Mouse (Mus musculus): ENCODE results near the gene Nr2f2. TPM values are rescaled to one million over a fixed set of nuclear protein-coding genes. Genes with fewer than 3 reads are reported as not detected.

Nr2f2 gene
- polyA plus RNA-seq, 1 experiment from 2014 or later, result 103 TPM

DNA sequence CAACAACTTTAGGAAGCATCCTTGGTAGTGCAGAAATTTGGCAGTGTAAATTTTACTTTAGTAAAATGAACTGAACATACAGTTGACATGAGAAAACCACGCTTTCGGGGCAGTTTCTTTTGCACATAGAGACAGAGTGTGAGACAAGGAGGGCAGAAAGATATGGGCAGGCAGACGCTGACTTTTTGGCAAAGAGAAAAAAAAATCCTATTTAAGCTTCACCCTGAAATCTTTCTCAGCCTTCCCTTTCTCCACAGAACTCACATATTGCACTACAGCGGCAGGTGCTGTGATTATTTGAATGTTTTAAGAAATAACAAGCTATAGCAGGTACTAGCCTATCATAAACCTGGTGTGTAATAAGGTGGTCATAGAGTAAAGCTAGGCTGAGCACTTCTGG is 3.2 kb downstream of the Nr2f2 start:
- Histone ChIP-seq H3K4me1 (peaks cover 12% of the 10 kb centered on the region; the same call in 1 of the 2 replicates), H3K27me3 (replicated peaks) (peaks cover 9% of the 10 kb centered on the region), H3K4me2 (replicated peaks) (peak overlapping the region; percentile 49), H3K4me3 (peak overlapping the region; percentile 18; the same call in 1 of the 2 replicates), H3K27ac (no peak overlapping the region), H3K9ac (0 out of 2 replicates have a peak overlapping the region, but pooled peaks have one; percentile 26), H3K36me3 (no peaks in the 10 kb centered on the region), H3K9me3 (no peaks in the 10 kb centered on the region)
- no peak for ATAC-seq (ENCODE audit: low FRiP score, low read depth)
- WGBS, result 19% methylated on average over 4 of the region's 4 CpGs

DNA sequence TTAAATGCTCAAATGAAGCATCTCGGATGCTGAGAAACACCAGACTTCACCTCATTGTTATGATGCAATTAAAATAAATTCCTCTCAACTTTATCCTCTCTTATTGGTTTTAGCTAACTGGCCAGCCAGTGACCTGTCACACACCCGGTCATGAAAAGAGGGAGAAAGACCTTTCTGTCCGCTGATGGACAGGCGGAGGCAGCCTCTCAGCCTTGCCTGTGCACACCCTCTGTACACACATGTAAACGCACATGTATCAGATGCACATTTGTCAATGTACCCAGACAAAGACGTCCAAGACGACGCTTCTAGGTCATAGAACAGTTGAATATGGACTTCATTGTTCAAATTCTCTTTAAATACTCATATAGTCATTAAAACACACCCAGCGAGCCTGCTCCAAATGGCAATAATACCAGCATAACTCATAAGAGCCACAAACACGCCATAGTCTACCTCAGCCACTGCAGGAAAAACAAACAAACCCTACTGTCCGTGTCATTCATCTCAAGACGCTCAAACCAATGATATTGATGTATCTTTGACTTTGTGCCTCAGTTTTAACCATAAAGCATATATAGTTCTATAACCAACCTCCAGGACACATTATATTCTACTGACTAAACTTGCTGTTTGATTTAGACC is 3.9 kb downstream of the Nr2f2 start:
- H3K9ac ChIP-seq, result peak overlapping the region; percentile 72
- peak overlapping the region; percentile 67; the same call in 1 of the 2 replicates for H3K27ac ChIP-seq
- 2% methylated on average over 12 of the region's 12 CpGs for WGBS
- H3K36me3 ChIP-seq, result peaks cover 5% of the 10 kb centered on the region
- H3K27me3 ChIP-seq (replicated peaks), result peaks cover 2% of the 10 kb centered on the region; the same call in 1 of the 2 replicates
- peak overlapping the region; percentile 95 for H3K4me3 ChIP-seq
- H3K4me2 ChIP-seq (replicated peaks), result peak overlapping the region; percentile 95
- ATAC-seq (ENCODE audit: low FRiP score, low read depth), result no peak
- peaks cover 12% of the 10 kb centered on the region; the same call in 1 of the 2 replicates for H3K4me1 ChIP-seq
- H3K9me3 ChIP-seq, result no peaks in the 10 kb centered on the region

- no peaks in the 10 kb centered on the region for H3K9me3 ChIP-seq
- peak; percentile 91 for ATAC-seq (ENCODE audit: low FRiP score, low read depth)
- peak overlapping the region; percentile 100 for H3K27ac ChIP-seq
- whole genome bisulfite sequencing, result under 1% methylated on average over 93 of the region's 98 CpGs
- peaks cover 18% of the 10 kb centered on the region for H3K4me1 ChIP-seq
- H3K4me3 ChIP-seq, result peak overlapping the region; percentile 95
- peaks cover 14% of the 10 kb centered on the region for H3K36me3 ChIP-seq
- peak overlapping the region; percentile 95 for H3K4me2 ChIP-seq (replicated peaks)
- H3K9ac ChIP-seq, result peak overlapping the region; percentile 100
- no peaks in the 10 kb centered on the region; the same call in 1 of the 2 replicates for H3K27me3 ChIP-seq (replicated peaks)
Observed at GRCm38 (mm10) chr7:70361383-70362364, 4.9 kb downstream of the Nr2f2 start.

DNA sequence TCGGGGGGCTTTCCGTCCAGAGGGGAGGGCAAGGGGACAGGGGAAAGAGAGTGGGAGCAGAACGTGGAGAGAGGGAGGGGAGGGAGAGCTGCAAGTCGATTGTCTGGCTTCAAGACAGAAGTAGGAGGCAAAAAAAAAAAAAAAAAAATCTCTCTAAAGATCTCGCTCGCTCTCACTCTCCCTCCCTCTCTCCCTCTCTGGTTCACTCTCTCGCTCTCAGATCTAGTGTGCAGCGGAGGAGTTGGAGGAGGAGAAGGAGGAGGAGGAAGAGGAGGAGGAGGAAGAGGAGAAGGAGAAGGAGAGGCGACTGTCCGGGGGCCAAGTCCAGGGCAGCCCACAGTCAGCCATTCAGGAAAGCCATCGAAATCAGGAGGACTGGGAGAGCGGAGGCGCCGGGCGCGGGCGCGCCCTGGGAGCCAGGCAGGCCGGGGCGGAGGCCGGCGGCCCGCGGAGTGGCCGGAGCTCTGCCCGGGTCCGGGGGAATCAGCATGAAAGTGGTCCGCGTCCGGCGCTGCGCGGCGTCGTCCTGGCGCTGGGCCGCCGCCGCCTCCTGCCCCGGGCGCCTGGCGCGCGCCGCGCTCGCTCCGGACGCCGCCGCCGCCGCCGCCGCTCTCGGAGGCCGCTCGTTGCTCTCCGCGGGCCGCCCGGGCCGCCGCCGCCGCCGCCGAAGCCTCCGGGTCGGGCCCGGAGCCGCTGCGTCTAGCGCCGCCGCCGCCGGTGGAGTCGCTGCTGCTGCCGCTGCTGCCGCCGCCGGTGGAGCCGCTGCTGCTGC is 5.7 kb downstream of the Nr2f2 start:
- under 1% methylated on average over 73 of the region's 84 CpGs for WGBS
- Histone ChIP-seq H3K27ac (peak overlapping the region; percentile 100), H3K9me3 (no peaks in the 10 kb centered on the region), H3K4me1 (peaks cover 26% of the 10 kb centered on the region), H3K36me3 (peaks cover 16% of the 10 kb centered on the region), H3K4me3 (peak overlapping the region; percentile 95), H3K27me3 (replicated peaks) (no peaks in the 10 kb centered on the region), H3K9ac (peak overlapping the region; percentile 100), H3K4me2 (replicated peaks) (peak overlapping the region; percentile 95)
- no peak for ATAC-seq (ENCODE audit: low FRiP score, low read depth)

DNA sequence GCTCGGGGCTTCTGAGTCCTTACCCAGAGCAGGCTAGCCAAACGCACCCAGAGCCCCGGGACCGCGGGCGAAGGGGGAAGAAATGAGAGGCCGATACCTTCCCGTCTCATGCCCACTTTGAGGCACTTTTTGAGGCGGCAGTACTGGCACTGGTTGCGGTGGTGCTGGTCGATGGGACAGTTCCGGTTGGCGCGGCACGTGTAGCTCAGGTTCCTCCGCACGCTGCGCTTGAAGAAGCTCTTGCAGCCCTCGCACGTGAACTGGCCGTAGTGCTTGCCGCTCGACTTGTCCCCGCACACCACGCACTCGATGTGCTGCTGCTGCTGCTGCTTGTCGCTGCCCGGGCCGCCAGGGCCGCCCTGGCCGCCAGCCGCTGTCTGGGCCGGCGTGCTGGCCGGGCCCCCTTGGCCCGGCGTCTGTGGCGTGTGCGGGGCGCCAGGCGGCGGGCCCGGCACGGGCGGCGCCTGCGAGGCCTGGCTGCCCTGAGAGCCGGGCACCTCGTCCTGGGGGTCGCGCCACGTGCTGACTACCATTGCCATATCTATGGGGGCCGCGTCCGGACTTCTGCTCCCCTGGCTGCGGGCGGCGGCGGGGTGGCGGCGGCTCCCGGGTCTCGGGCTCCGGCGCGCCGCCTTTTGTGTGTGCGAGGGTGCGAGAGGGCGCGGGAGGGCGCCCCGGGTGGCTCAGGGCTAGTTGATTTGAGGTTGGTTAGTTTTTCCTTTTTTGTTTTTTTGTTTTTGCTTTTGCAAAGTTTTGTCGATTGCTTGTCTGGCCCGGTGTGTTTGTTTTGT is 6.5 kb downstream of the Nr2f2 start:
- peak overlapping the region; percentile 100 for H3K27ac ChIP-seq
- under 1% methylated on average over 72 of the region's 75 CpGs for WGBS
- no peak for ATAC-seq (ENCODE audit: low FRiP score, low read depth)
- peak overlapping the region; percentile 95 for H3K4me2 ChIP-seq (replicated peaks)
- H3K9me3 ChIP-seq, result no peaks in the 10 kb centered on the region
- H3K9ac ChIP-seq, result peak overlapping the region; percentile 100
- H3K36me3 ChIP-seq, result peaks cover 16% of the 10 kb centered on the region
- H3K27me3 ChIP-seq (replicated peaks), result no peaks in the 10 kb centered on the region
- H3K4me3 ChIP-seq, result peak overlapping the region; percentile 95
- peaks cover 34% of the 10 kb centered on the region for H3K4me1 ChIP-seq

- Histone ChIP-seq H3K36me3 (peaks cover 21% of the 10 kb centered on the region), H3K27me3 (replicated peaks) (no peaks in the 10 kb centered on the region), H3K4me3 (peak overlapping the region; percentile 95), H3K4me1 (peaks cover 39% of the 10 kb centered on the region), H3K9me3 (no peaks in the 10 kb centered on the region), H3K9ac (peak overlapping the region; percentile 100), H3K4me2 (replicated peaks) (peak overlapping the region; percentile 95), H3K27ac (peak overlapping the region; percentile 100)
- WGBS, result under 1% methylated on average over 33 of the region's 33 CpGs
- ATAC-seq (ENCODE audit: low FRiP score, low read depth), result no peak
Observed at GRCm38 (mm10) chr7:70358848-70359591, 7.5 kb downstream of the Nr2f2 start.

DNA sequence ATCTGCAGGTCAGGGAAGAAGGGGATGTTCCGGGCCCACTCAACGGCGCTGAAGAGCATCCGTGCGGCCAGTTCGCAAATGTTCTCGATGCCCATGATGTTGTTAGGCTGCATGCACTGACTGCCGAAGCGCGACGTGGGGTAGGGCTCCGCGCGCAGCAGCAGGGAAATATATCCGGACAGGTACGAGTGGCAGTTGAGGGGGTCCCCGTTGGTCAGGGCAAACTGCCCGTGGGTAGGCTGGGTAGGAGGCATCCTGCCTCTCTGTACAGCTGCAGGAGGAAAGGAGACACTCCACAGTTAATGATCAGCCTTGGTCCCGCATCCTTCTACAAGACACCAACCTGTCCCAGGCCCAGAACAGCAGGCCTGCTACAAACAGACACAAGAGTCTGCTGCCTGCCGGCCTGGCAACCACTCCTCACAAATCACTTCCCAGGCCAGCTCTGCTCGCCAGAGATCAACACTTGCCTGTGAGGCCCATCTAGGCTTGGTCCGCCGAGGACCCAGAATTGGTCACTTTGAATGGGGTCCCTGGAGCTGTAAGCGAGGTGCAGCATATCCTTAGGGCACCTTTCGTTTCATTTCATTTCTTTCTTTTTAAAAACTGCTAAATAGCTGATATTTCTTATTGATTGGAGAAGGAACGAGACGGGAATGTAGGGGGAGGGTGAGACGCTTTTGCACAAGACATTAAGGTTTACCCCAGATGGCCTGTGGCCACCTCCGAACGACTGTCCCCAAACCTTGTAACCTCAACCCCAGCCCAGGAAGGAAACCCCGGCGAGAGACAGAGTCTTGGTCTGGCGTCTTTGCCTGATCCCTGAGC is 8.3 kb downstream of the Nr2f2 start:
- peaks cover 21% of the 10 kb centered on the region for H3K36me3 ChIP-seq
- ATAC-seq (ENCODE audit: low FRiP score, low read depth), result no peak

GRCm38 (mm10) chr7:70357516-70358019 is 9.0 kb downstream of the Nr2f2 start:
- Histone ChIP-seq H3K27ac (peak overlapping the region; percentile 100), H3K4me3 (peak overlapping the region; percentile 95), H3K27me3 (replicated peaks) (no peaks in the 10 kb centered on the region), H3K36me3 (peaks cover 21% of the 10 kb centered on the region), H3K9me3 (no peaks in the 10 kb centered on the region), H3K4me2 (replicated peaks) (peak overlapping the region; percentile 95), H3K4me1 (peaks cover 39% of the 10 kb centered on the region), H3K9ac (peak overlapping the region; percentile 100)
- WGBS, result 2% methylated on average over 17 of the region's 17 CpGs
- no peak for ATAC-seq (ENCODE audit: low FRiP score, low read depth)

More for the DNA sequence above, 8.3 kb downstream of the Nr2f2 start:
- Histone ChIP-seq H3K4me2 (replicated peaks) (peak overlapping the region; percentile 95), H3K27me3 (replicated peaks) (no peaks in the 10 kb centered on the region), H3K27ac (peak overlapping the region; percentile 100), H3K9ac (peak overlapping the region; percentile 100), H3K4me3 (peak overlapping the region; percentile 95), H3K4me1 (peaks cover 39% of the 10 kb centered on the region), H3K9me3 (no peaks in the 10 kb centered on the region)
- WGBS, result under 1% methylated on average over 33 of the region's 33 CpGs

DNA sequence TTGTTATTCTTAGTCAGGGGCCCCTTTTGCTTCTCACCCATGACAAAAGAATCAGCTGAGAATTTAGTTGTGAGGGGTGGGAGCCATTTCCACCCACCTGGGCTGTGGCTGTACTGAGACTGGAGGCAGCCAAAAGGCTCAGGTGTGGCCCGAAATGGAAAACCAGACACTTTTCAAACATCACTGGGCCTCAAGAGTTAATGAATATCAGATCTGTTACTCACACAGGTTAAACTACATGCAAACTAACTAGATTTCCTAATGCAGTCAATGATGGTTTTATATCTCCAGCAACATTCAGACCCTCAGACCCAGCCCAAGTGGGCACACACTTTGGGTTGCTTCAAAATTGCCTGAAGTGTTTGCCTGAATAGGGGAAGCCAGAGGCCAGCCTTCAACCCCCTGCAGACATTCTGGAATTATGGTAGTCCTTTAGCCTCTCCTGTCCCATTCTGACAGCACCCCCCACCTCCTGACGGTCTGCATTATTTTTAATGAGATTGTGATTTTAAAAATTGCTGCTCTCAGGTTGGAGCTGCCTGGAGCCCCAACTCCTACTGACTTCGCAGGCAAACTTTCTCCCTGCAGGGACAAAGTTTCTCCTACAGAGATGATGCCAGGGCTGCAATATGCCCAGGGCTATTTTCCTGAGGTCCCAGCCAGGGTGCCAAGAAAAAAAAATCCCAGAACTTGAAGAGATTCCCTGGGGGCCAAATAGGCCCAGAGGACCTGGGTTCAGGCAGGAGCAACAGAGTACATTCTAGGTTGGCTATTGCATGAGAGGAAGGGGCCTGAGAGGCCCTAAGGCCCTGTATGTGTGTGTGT is 9.6 kb downstream of the Nr2f2 start:
- ATAC-seq (ENCODE audit: low FRiP score, low read depth), result no peak
- Histone ChIP-seq H3K27ac (0 out of 2 replicates have a peak overlapping the region, but pooled peaks have one; percentile 1), H3K4me2 (replicated peaks) (peak overlapping the region; percentile 95), H3K27me3 (replicated peaks) (no peaks in the 10 kb centered on the region), H3K9me3 (no peaks in the 10 kb centered on the region), H3K9ac (peak overlapping the region; percentile 100), H3K36me3 (peaks cover 21% of the 10 kb centered on the region), H3K4me1 (peaks cover 39% of the 10 kb centered on the region), H3K4me3 (peak overlapping the region; percentile 95)
- 17% methylated on average over 3 of the region's 3 CpGs for WGBS

Measured in neural tube, embryonic 12.5 days (tissue).